Mouse (Mus musculus) intestine, postnatal 0 days (tissue): ENCODE data around the gene Ncln. TPM values are rescaled to one million over a fixed set of nuclear protein-coding genes. Genes with fewer than 3 reads are reported as not detected.

ENCODE experiments used
- ATAC-seq: fragments of 200-750 bp; cut with Nextera tagmentation; 2 replicates; pipeline ENCODE4 v1.8.0; 2017; ENCODE audit warnings: mild to moderate bottlenecking, moderate TSS enrichment, moderate library complexity
- H3K27ac ChIP-seq: fragments of 300-500 bp; sonication (generic); 2 replicates; pipeline ENCODE4 v1.5.1; 2014; ENCODE audit warnings: mild to moderate bottlenecking, low read depth, low read length, moderate library complexity
- H3K27me3 ChIP-seq: fragments of 300-500 bp; sonication (generic); replicated peaks from 2 replicates; pipeline ENCODE4 v1.6.1; 2014; ENCODE audit warnings: low read length, mixed read lengths; ENCODE audit not compliant: control insufficient read depth, insufficient read depth
- H3K36me3 ChIP-seq: fragments of 300-500 bp; sonication (generic); 2 replicates; pipeline ENCODE4 v1.6.1; 2014; ENCODE audit warnings: mild to moderate bottlenecking, moderate library complexity; ENCODE audit not compliant: control insufficient read depth, insufficient read depth
- H3K4me1 ChIP-seq: fragments of 300-500 bp; sonication (generic); replicated peaks from 2 replicates; pipeline ENCODE4 v1.6.1; 2014; ENCODE audit warnings: antibody characterized with exemption, low read length, mixed read lengths; ENCODE audit not compliant: control insufficient read depth, insufficient read depth
- H3K4me2 ChIP-seq: fragments of 300-500 bp; sonication (generic); replicated peaks from 2 replicates; pipeline ENCODE4 v1.6.1; 2014; ENCODE audit warnings: low read depth, mild to moderate bottlenecking, moderate library complexity
- H3K4me3 ChIP-seq: fragments of 300-500 bp; sonication (generic); 2 replicates; pipeline ENCODE4 v1.5.1; 2014; ENCODE audit warnings: low read depth, low read length
- H3K9ac ChIP-seq: fragments of 300-500 bp; sonication (generic); 2 replicates; pipeline ENCODE4 v1.6.1; 2014; ENCODE audit warnings: mild to moderate bottlenecking, low read depth, low read length
- H3K9me3 ChIP-seq: fragments of 300-500 bp; sonication (generic); 2 replicates; pipeline ENCODE4 v1.6.1; 2016; ENCODE audit warnings: mixed run types; ENCODE audit not compliant: control insufficient read depth
- CTCF ChIP-seq: sonication (generic); IDR thresholded peaks from 2 replicates; pipeline ENCODE4 v1.5.1; 2016; ENCODE audit warnings: low read depth, mild to moderate bottlenecking, control low read depth, antibody characterized with exemption, moderate library complexity
- WGBS: fragments of 180-500 bp; shearing (Covaris S2); extraction: QIAGEN DNeasy Blood & Tissue Kit; methylation state at CpG from one replicate; pipeline ENCODE4 v1.1.7; 2014; 5-methylcytosine and 5-hydroxymethylcytosine counted together
- polyA plus RNA-seq: library from polyadenylated mRNA; unstranded; fragments of >200 nt; fragmentation: Nextera tagmentation; extraction: Ambion mirVana; gene quantifications from 2 replicates; pipeline ENCODE4 v1.2.1, GENCODE M21; 2015

Gene Ncln
- polyA plus RNA-seq, 1 experiment from 2014 or later = 58.6 TPM

- WGBS = 91% methylated on average over 10 of the region's 10 CpGs
- Histone ChIP-seq H3K4me2 (no peak overlapping the region), H3K9ac (no peak overlapping the region), H3K27me3 (peaks cover 9% of the 10 kb centered on the region), H3K4me1 (no peaks in the 10 kb centered on the region), H3K27ac (no peak overlapping the region), H3K36me3 (peaks cover 56% of the 10 kb centered on the region), H3K4me3 (no peak overlapping the region), H3K9me3 (no peaks in the 10 kb centered on the region)
- ATAC-seq = no peak
- TF ChIP-seq CTCF = no peak
Observed at GRCm38 (mm10) chr10:81486496-81486895, 9.7 kb downstream of the Ncln start.

- Histone ChIP-seq H3K4me2 (no peak overlapping the region), H3K27ac (no peak overlapping the region), H3K36me3 (peaks cover 47% of the 10 kb centered on the region), H3K4me3 (no peak overlapping the region), H3K27me3 (peaks cover 17% of the 10 kb centered on the region), H3K4me1 (no peaks in the 10 kb centered on the region), H3K9ac (no peak overlapping the region), H3K9me3 (no peaks in the 10 kb centered on the region)
- ATAC-seq = no peak
- no peak for TF ChIP-seq CTCF
- WGBS = 69% methylated on average over 7 of the region's 7 CpGs
Observed at GRCm38 (mm10) chr10:81485479-81486018, 10.6 kb downstream of the Ncln start.

- Histone ChIP-seq H3K4me3 (no peak overlapping the region), H3K36me3 (peaks cover 42% of the 10 kb centered on the region), H3K27me3 (peaks cover 18% of the 10 kb centered on the region), H3K9ac (no peak overlapping the region), H3K27ac (no peak overlapping the region), H3K4me2 (no peak overlapping the region), H3K9me3 (no peaks in the 10 kb centered on the region), H3K4me1 (no peaks in the 10 kb centered on the region)
- no peak for ATAC-seq
- TF ChIP-seq CTCF = peak; percentile 54
- 14% methylated on average over 2 of the region's 2 CpGs for WGBS
Observed at GRCm38 (mm10) chr10:81485060-81485449, 11.1 kb downstream of the Ncln start.

DNA sequence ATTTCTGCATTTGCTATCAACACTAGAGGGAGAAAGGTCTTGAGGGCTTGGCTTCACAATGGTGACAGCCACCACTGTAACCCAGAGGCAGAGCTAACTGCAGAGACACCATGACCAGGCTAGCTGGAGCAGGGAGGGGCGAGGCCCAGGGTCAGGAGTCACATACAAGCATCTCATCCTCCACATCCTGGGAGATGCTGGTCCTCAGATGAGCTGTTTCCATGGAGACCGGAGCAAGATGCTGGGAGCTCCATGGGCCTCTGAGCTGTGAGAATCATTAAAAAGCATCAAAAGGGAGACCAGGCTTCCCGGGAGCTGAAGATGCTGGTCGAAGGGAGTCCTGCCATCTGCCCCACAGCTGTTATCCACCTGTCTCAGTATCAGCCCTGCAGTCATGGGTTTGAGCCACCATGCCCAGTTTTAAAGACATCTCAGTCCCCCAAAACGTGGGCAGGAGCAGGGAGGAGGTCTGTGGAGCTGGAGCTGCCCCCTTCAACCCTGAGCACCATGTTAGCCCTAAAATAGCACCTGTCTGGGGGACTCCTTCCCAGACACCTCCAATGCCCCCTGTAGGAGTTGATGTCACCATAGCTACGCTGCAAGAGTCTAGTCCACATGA lies 11.6 kb downstream of the Ncln start:
- 61% methylated on average over 6 of the region's 6 CpGs for WGBS
- Histone ChIP-seq H3K27me3 (peaks cover 21% of the 10 kb centered on the region), H3K36me3 (peaks cover 37% of the 10 kb centered on the region), H3K4me3 (no peak overlapping the region), H3K4me1 (no peaks in the 10 kb centered on the region), H3K4me2 (no peak overlapping the region), H3K9me3 (no peaks in the 10 kb centered on the region), H3K9ac (no peak overlapping the region), H3K27ac (no peak overlapping the region)
- ATAC-seq = no peak
- TF ChIP-seq CTCF = no peak

DNA sequence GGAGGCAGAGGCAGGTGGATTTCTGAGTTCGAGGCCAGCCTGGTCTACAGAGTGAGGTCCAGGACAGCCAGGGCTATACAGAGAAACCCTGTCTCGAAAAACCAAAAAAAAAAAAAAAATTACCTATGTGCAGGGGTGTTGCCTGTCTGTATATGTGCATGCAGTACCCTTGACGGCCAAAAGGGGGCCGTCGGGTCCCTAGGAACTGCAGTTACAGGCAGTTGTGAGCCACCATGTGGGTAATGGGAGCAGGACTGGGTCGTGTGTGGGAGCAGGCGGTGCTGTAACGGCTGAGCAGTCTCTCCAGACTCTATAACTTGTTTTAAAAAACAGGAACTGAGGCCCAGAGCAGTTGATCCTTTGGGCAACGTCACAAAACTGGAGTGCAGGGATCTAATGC lies 12.2 kb downstream of the Ncln start:
- no peak overlapping the region for H3K9ac ChIP-seq
- no peaks in the 10 kb centered on the region for H3K4me1 ChIP-seq
- peaks cover 21% of the 10 kb centered on the region for H3K27me3 ChIP-seq
- no peak overlapping the region for H3K27ac ChIP-seq
- peak; percentile 67 for TF ChIP-seq CTCF
- WGBS = 22% methylated on average over 9 of the region's 9 CpGs
- H3K9me3 ChIP-seq = no peaks in the 10 kb centered on the region
- H3K36me3 ChIP-seq = peaks cover 31% of the 10 kb centered on the region
- no peak overlapping the region for H3K4me2 ChIP-seq
- no peak overlapping the region for H3K4me3 ChIP-seq
- ATAC-seq = no peak

DNA sequence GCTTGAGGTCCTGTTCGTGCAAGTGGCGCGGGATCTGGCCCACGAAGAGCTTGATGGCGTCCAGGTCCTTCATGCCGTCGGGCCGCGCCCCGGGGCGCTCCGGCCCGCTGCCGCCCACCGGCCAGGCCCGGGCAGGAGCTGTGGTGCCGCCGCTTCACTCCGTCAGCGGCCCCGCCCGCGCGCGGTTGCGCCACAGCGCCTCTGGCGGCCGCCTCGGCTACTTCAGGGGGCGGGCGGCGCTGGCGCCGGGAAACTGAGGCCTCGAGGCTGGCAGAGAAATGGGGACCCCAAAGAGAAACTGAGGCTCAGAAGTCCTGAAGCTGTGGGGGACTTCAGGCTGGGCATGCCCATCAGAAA lies 13.7 kb downstream of the Ncln start, which contains the start of gene Celf5:
Gene Celf5 (minus strand): TSS at position 177 of the 357 bp plus-strand sequence.
- Histone ChIP-seq H3K27me3 (peaks cover 29% of the 10 kb centered on the region), H3K9ac (peak within 1 kb of the TSS; percentile 40), H3K4me3 (peak within 1 kb of the TSS; percentile 41), H3K27ac (no peak within 1 kb of the TSS), H3K4me2 (peak within 1 kb of the TSS; percentile 81), H3K4me1 (no peaks in the 10 kb centered on the region), H3K36me3 (peaks cover 17% of the 10 kb centered on the region), H3K9me3 (no peaks in the 10 kb centered on the region)
- WGBS = under 1% methylated on average over 36 of the region's 36 CpGs
- peak; percentile 32; the same call in 1 of the 2 replicates for ATAC-seq
- TF ChIP-seq CTCF = peak; percentile 80
